Mouse (Mus musculus) CH12F3 (cell line): ENCODE data around the gene Ackr3.

ENCODE experiments used
- in situ Hi-C: fragments of 300-500 bp; cut with MboI; formaldehyde crosslinking; loops from 2 replicates; pipeline ENCODE4 v1.14.3; 2020; ENCODE audit warnings: low sequenced_read_pairs

Gene Ackr3

DNA sequence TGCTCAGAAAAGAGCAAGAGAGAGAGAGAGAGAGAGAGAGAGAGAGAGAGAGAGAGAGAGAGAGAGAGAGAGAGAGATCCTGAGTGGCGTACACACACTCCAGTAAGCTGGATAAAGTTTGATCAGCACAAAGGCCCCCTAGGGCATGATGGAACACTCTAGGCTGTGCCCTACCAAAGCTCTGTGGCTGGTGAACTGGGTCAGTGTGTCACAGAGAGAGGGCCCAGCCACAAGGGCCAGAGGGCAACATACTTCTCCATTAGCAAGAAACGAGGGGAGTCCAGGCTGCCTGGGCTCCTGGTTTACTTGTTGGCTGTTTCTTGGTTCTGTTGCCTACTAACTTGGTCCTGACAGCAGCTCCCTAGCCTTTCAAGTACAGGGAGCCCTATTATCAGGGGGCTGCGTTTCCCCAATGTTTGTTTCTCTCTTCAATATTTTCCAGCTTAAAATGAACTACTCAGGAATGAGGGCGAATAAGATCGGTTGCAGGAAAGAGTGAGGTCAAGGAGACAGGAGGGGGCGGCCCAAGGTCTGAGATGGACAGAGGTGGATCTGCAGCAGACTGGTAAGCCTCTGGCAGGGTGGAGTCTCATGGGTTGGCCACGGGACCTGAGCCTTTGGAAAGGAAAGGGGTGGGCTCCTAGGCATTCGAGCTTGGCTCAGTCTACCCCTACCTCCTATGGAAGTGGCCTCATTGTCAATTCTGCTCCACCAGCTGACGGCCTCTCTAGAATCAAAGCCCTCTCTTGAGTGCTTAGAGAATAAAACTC is 45.4 kb downstream of the Ackr3 start:
- in situ Hi-C loops: loop anchor here (10.0 kb wide), 1 partner anchor 184 kb away; no protein-coding TSS in a partner anchor

DNA sequence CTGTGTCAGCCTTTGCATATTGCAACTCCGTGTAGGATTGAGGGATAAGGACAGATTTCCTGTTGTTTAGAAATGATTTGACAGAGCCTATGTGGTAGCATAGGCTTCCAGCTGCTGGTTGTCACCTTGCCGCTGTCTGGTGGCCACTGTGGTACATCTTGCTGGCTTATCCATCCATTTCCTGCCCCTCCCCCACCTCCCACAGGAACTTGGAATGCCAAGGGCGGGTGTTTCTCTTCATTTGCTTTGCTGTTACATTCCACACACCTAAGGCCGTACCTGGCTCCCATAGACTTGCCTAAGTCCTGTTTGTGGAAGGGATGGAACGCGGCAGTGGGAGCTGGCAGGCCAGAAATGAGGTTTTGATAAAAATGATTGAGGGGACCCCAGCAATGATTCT is 46.6 kb downstream of the Ackr3 start:
- in situ Hi-C loops: no loop called here

DNA sequence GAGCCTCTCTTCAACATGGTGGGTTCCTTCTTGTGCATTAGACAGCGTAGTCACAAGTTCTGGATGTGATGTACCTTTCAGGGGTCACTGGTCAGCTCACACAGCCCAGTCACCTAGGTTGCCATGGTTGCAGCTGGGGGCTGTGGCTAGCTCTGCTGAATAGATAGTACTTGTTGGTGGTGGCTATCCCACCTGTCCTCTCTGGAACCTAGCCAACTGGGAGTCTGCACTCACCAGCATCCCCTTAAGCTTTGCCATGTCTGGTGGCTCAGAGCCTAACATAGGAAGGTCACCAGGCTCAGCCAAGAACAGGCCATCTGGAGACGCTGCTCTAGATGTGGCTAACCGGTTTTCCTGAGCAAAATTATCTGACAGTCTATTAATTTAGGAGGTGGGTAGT is 47.4 kb downstream of the Ackr3 start:
- in situ Hi-C loops: no loop called here

DNA sequence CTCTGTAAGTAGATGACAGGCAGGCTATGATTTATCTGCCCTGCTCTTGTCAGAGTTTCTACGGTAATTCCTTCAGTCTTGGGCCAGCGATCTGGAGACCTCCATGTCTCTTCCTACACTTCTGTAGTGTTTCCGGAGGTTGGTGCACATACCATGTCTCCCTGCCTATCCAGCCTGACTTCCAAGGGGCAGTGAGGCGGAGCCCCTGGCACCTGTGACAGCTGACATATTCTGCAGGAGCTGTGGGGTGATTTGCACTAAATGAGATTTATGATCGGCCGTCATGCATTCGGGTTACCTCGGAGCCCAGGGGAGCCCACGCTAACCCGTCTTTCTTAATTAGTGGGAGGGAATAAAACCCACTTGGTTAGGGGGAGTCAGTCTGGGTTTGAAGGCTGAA is 49.7 kb downstream of the Ackr3 start:
- in situ Hi-C loops: no loop called here

DNA sequence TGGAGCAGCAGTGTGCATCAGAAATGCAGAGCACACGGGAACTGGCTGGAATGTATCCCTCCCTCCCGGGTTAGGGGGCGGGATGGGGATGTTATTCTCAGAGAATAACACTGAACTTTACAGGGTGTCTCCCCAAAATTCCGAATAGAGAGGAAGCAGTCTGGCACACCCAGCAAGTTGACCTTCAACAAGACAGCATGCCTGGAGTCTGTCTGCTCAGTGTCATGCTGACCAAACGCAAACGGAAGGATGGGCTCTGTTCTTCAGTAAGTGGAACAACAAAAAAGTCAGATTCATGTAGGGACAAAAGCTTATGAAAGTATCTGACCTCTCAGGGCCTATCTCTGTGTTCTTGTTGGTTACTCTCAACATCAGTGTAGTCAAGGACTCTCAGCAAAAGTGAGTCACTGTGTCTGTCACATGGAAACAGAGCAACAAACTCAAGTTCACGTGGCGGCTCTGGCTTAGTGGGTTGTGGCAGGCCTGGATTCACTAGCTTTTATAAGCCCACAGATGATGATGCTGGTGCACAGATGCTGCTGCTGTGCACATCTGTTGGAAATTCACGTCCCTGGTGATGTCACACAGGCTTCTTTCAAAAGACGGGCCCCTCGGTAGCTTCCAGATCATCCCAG is 54.6 kb downstream of the Ackr3 start:
- in situ Hi-C loops: no loop called here

DNA sequence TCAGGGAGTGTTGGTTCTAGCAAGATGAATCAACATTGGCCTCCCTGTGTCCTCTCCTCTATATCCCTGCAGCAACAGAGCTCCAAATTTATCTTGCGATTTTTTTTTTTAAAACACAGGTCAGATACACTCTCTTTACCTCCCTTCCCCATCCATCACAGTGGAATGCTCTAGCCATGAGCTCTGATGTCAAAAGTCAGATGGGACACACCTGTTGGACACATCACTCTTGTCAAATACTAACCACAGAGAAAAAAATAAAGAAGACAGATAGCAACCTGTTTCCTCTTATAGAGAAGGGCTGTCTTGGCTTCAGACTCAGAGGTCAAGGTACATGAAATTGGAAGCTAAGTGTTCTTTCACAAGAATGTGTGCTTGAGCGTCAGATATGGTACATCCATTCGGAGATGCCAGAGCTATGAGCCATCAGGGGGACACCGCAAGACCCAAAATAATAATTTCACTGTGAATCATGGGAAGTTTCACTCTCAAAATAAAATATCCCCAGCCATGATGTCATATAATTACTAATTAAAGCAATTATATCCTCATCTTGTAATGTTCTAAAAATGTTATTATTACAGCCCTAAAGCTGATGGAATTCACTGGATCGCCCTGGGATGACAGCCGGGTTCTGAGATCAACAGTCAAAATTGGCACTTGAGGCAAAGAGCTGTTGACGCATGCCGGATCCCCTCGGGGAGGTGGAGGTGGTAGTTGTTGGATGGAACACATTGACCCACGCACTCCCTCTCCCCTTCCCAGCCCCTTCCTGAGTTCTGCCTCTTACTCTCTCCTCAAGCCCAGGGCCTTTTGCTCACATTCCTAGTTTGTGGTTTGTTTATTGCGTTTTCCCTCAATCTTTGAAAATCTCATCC is 57.2 kb downstream of the Ackr3 start:
- in situ Hi-C loops: no loop called here

DNA sequence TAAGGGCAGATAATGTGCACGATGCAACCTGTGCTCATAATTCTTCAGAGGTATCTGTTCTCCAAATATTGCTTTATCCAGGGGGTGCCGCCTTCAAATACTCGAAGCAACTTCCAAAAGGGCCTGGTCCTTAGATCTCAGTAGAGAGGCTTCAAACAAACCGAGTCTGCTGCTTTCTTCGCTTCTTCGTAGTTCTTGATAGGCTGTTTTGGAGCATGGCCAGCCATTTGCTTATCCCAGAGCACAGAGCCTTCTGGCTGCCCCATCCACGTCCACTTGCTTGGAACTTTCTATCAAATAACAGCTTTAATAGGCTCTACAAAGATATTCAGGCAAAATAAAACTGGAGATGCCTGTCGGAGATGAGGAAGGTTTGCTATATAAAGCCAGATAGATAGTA is 58.6 kb downstream of the Ackr3 start:
- in situ Hi-C loops: no loop called here
